8 mouse cellular contexts compared by ENCODE assay signal in genomic region chr9:15493925-15494558, GRCm38 (mm10). TPM values are rescaled to one million over a fixed set of nuclear protein-coding genes. Genes with fewer than 3 reads are reported as not detected.
DNase-seq lines count a peak whose midpoint lies in the region; ATAC-seq lines count a peak whose summit lies in the region.

No protein-coding gene starts in this region.

- peak; percentile 39 for DNase-seq in gastrocnemius, postnatal 25 days
- DNase-seq in left cerebral cortex, postnatal 14 days (ENCODE audit: low spot score in 2 of 2): peak; percentile 43 to 67
- peak; percentile 62 for DNase-seq in right cerebral cortex, postnatal 14 days
- DNase-seq in yolk sac, embryonic 10.5 days (ENCODE audit: low spot score): peak; percentile 73

- intact Hi-C loops in left cerebral cortex, postnatal 14 days (cut with DNase I): loop anchor here (2.0 to 10.0 kb wide), 3 partner anchors 132 to 381 kb away; partner anchors contain the start of gene Mtnr1b

- H3K4me3 ChIP-seq in megakaryocyte, embryonic 14.5 days (replicated peaks): peak overlapping the region; percentile 94

- peaks cover 17% of the 10 kb centered on the region for H3K4me1 ChIP-seq in megakaryocyte, embryonic 14.5 days

- no peaks in the 10 kb centered on the region for H3K9me3 ChIP-seq in megakaryocyte, embryonic 14.5 days

- H3K27me3 ChIP-seq in megakaryocyte, embryonic 14.5 days (replicated peaks): peaks cover 41% of the 10 kb centered on the region

- ATAC-seq in activated CD4-positive, CD25-positive, alpha-beta regulatory T cell, adult 4 months: peak; percentile 21
- ATAC-seq in common myeloid progenitor, adult 5-6 weeks (replicated peaks; ENCODE audit: low read depth, poor library complexity, severe bottlenecking): peak; percentile 72
- peak; percentile 19 for ATAC-seq in inflammation-experienced regulatory T-cells, adult 6 months

- no peaks in the 10 kb centered on the region for H3K36me3 ChIP-seq in megakaryocyte, embryonic 14.5 days (replicated peaks; ENCODE audit: low read length)

RNA-seq across cellular contexts. Expression of gene Smco4, which starts 0.8 kb away (rescaled TPM):
- polyA plus RNA-seq in activated CD4-positive, CD25-positive, alpha-beta regulatory T cell, adult 4 months (2017; shearing (Covaris generic)): 10 to 100 TPM; 26.7 to 55.5 TPM
- total RNA-seq in common myeloid progenitor, adult 5-6 weeks (2017): 5.3 and 8.4 TPM in 2 replicates
- 10 to 100 TPM in 1 of 2 experiments, 1 to 10 TPM in 1; 9.4 to 11.3 TPM for total RNA-seq in gastrocnemius, postnatal 25 days (2021)
- polyA plus RNA-seq in inflammation-experienced regulatory T-cells, adult 6 months (2017; shearing (Covaris generic)): 10 to 100 TPM; 12.3 to 61.1 (median 54.2) TPM
- total RNA-seq in left cerebral cortex, postnatal 14 days (2021): 1 to 10 TPM; 3.6 to 4.3 TPM
- polyA plus RNA-seq in megakaryocyte, embryonic 14.5 days (2012; ENCODE audit: insufficient read depth, low replicate concordance): 7.0 and 12.3 TPM in 2 replicates

Comparison
In these comparisons a context has a peak if more than half of its experiments do, and no peak if none do; other contexts are left out.
1. Peak in every context shown above with its lines: DNase-seq, ATAC-seq and H3K4me3 ChIP-seq.
2. ATAC-seq: peak in every context shown above with its lines; median percentile 72 in common myeloid progenitor, adult 5-6 weeks; 21 in activated CD4-positive, CD25-positive, alpha-beta regulatory T cell, adult 4 months; 19 in inflammation-experienced regulatory T-cells, adult 6 months.